Mouse (Mus musculus): ENCODE data around the gene Kdm2a. TPM values are rescaled to one million over a fixed set of nuclear protein-coding genes. Genes with fewer than 3 reads are reported as not detected.

Kdm2a gene
- polyA plus RNA-seq, 1 experiment from 2014 or later, result 47.7 TPM

DNA sequence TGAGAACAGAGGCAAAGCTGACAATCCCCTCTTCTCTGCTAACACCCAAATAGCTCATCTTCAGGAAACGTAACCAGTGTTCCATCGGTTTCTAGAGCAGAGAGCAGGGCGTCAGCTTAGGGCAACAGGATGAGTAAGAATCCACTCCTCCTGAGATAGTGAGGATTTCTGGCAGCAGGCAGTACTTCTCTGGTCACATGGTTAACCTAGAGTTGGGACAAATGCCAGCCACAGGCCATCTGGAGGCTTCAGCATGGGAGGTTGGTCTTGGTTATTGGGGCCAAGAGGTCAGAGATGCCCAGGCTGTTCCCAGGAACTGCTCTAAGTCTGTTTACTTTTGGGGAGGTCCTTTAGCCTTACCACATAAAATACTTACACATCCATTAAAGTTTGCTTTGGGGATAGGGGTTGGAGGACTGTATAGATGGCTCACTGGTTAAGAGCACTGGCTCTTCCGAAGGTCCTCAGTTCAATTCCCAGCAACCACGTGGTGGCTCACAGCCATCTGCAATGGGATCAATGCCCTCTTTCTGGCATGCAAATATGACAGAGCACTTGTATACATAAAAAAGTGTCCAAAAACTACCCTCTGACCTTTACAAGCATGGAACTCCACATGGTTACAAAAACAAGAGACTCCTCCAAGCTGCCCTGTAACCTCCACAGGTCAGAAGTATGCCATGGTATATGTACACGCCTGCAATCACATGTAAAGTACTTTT lies 82.7 kb downstream of the Kdm2a start:
- Histone ChIP-seq H3K9me3 (replicated peaks) (no peaks in the 10 kb centered on the region), H3K4me1 (no peaks in the 10 kb centered on the region), H3K4me3 (no peak overlapping the region), H3K36me3 (peaks cover 60% of the 10 kb centered on the region), H3K27me3 (ENCODE audit: low read depth, poor library complexity, severe bottlenecking) (no peaks in the 10 kb centered on the region), H3K27ac (replicated peaks) (no peak overlapping the region)
- 85% methylated on average over 6 of the region's 6 CpGs for WGBS
- no peak for DNase-seq (ENCODE audit: low spot score)

DNA sequence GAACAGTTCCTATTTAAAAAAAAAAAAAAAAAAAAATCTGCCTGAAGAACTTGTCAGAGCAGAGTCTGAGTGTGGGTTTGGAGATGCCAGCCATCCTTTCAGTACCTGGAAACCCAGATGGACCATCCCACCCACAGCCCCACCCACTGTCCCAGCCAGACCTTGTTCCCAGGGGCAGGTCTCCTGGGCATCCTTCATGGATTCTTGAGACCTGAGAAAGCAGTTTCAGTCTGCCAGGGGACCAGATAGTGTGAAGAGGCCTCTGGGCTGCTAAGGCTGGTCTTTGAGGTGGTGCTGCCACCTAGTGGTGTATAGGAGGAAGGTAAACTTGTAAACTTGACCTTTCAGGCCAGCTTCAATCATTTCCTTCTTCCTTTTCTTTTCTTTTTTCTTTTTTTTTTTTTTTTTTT lies 88.3 kb downstream of the Kdm2a start:
- H3K27me3 ChIP-seq (ENCODE audit: low read depth, poor library complexity, severe bottlenecking), result no peaks in the 10 kb centered on the region
- H3K36me3 ChIP-seq, result peaks cover 9% of the 10 kb centered on the region
- peak; percentile 63 for DNase-seq (ENCODE audit: low spot score)
- no peak overlapping the region for H3K4me3 ChIP-seq
- no peak overlapping the region for H3K27ac ChIP-seq (replicated peaks)
- no peaks in the 10 kb centered on the region for H3K9me3 ChIP-seq (replicated peaks)
- H3K4me1 ChIP-seq, result peaks cover 13% of the 10 kb centered on the region

DNA sequence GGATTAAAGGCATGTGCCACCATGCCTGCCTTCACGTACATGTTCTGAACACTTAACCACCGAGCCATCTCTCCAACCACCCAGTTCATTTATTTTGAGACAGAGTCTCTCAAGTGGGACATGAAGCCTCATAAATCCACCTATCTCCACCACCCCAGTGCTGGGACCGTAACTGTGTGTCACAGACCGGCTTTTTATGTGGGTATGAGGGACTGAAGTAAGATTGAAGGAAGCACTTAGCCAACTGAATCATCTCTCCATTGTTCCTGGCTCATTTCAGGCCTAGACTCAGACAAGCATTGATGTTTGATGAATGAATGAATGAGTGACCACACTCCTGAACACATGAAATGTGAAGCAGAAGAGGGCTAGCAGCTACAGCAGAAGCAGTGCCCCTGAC lies 88.8 kb downstream of the Kdm2a start:
- DNase-seq (ENCODE audit: low spot score), result no peak
- H3K9me3 ChIP-seq (replicated peaks), result no peaks in the 10 kb centered on the region
- H3K4me1 ChIP-seq, result peaks cover 18% of the 10 kb centered on the region
- H3K36me3 ChIP-seq, result peaks cover 9% of the 10 kb centered on the region
- no peak overlapping the region for H3K27ac ChIP-seq (replicated peaks)
- no peaks in the 10 kb centered on the region for H3K27me3 ChIP-seq (ENCODE audit: low read depth, poor library complexity, severe bottlenecking)
- 96% methylated on average over 4 of the region's 4 CpGs for WGBS
- no peak overlapping the region for H3K4me3 ChIP-seq

DNA sequence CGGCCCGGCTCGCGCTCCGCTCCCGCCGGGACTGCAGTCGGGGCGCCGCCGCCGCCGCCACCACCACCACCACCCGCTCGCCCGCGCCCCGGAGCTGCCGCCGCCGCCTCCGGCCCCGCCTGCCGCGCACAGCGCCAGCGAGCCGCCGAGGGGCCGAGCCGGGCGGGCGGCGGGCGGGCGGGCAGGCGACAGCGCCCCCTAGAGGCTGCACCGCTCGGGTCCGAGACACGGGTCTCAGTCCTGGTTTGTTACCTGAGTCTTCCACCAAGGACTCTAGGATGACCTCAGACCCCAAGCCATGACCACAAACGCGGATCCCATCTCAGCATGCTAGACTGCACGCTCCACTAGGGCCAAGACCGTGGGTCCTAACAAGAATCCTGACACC lies 91.9 kb downstream of the Kdm2a start, which contains the start of gene Grk2:
Grk2 (minus strand) TSS at position 33 of the 388 bp plus-strand sequence.
- 13% methylated on average over 46 of the region's 46 CpGs for WGBS
- H3K36me3 ChIP-seq, result no peaks in the 10 kb centered on the region
- H3K27ac ChIP-seq (replicated peaks), result peak within 1 kb of the TSS; percentile 95
- H3K4me3 ChIP-seq, result peak within 1 kb of the TSS; percentile 97
- H3K4me1 ChIP-seq, result peaks cover 49% of the 10 kb centered on the region
- H3K27me3 ChIP-seq (ENCODE audit: low read depth, poor library complexity, severe bottlenecking), result no peaks in the 10 kb centered on the region
- peak; percentile 85 for DNase-seq (ENCODE audit: low spot score)
- no peaks in the 10 kb centered on the region for H3K9me3 ChIP-seq (replicated peaks)

DNA sequence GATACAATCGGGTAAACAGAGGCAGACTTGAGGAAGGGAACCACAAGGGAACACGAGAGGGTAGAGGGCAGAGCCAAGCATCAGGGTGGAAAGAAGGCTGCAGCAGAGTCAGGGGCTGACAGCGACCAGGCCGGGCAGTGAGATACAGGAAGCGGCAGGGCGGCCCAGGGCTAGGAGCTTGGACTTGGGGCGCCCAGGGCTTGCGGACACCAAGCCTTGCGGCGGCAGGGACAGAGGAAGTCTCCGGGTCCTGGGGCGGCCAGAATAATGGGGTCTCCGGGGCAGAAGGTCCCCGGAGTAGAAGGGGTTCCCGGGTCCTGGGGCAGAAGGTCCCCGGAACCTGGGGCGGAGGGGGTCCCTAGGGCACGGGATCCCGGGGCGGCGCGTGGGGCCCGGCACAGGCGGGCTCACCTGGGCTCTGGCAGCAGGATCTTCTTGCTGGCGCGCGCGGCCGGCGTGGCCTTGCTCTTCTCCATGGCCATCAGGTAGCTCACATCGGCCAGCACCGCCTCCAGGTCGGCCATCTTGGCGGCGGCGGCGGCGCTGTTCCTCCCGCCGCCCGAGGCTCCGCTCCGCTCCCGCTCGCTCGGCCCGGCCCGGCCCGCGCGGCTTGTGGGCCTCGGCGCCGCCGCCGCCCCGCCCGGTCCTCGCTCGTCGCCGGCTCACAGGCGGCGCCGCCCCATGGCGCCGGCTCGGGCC lies 92.4 kb downstream of the Kdm2a start:
- peaks cover 54% of the 10 kb centered on the region for H3K4me1 ChIP-seq
- WGBS, result 9% methylated on average over 68 of the region's 68 CpGs
- H3K9me3 ChIP-seq (replicated peaks), result no peaks in the 10 kb centered on the region
- H3K27ac ChIP-seq (replicated peaks), result peak overlapping the region; percentile 95
- no peaks in the 10 kb centered on the region for H3K36me3 ChIP-seq
- peak; percentile 74 for DNase-seq (ENCODE audit: low spot score)
- H3K4me3 ChIP-seq, result peak overlapping the region; percentile 97
- H3K27me3 ChIP-seq (ENCODE audit: low read depth, poor library complexity, severe bottlenecking), result no peaks in the 10 kb centered on the region

DNA sequence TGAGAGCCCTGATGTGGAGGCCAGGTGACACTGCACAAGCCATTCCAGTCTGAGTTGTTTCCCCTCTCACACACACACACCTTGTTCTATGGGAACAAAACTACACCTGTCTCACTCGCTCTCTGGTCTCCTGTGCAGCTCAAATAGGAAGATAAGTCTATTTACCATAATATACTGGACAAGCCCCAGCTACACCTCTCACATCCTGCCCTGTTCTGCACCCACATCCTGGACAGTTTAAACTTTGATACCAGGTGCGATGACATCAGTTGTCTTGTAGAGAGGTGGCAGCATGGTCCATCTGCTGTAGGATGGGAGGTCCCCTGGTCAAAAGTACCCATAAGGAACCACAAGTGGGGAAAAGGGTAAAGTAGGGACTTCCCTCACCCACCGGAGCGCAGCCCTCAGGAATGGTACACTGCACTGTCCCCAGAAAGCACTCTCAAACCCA lies 93.2 kb downstream of the Kdm2a start:
- no peaks in the 10 kb centered on the region for H3K27me3 ChIP-seq (ENCODE audit: low read depth, poor library complexity, severe bottlenecking)
- WGBS, result 62% methylated on average over 4 of the region's 4 CpGs
- H3K9me3 ChIP-seq (replicated peaks), result no peaks in the 10 kb centered on the region
- no peaks in the 10 kb centered on the region for H3K36me3 ChIP-seq
- DNase-seq (ENCODE audit: low spot score), result no peak
- H3K27ac ChIP-seq (replicated peaks), result peak overlapping the region; percentile 95; the same call in 1 of the 2 replicates
- peak overlapping the region; percentile 97 for H3K4me3 ChIP-seq
- H3K4me1 ChIP-seq, result peaks cover 62% of the 10 kb centered on the region

DNA sequence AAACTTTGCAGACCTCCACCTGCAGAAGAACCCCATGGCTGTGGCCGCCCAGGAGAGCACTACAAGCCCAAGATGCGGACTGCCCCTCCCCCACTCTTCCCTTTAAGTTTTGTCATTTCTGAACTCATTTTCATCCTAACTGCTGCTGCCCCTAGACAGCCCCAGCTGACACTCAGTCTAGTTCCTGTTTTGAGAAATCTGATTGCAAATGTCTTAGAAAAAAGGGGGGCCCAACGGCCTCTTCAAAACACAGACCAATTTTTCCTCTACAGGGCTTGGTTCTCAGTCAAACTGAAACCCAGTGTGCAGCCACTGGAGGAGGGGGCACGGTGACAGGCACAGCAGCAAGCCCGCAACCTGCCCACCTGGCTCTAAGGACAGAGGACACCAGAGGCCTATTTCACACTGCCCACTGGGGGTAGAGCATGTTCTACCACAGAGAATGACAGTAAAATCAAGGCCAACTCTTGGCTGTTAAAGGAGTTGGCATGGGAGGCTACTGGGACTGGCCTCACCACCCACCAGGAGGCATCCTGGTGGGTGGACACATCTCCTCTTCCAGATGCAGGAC lies 93.7 kb downstream of the Kdm2a start:
- WGBS, result 83% methylated on average over 5 of the region's 5 CpGs
- no peak for DNase-seq (ENCODE audit: low spot score)
- no peak overlapping the region for H3K27ac ChIP-seq (replicated peaks)
- H3K4me1 ChIP-seq, result peaks cover 63% of the 10 kb centered on the region
- H3K9me3 ChIP-seq (replicated peaks), result no peaks in the 10 kb centered on the region
- no peaks in the 10 kb centered on the region for H3K27me3 ChIP-seq (ENCODE audit: low read depth, poor library complexity, severe bottlenecking)
- no peaks in the 10 kb centered on the region for H3K36me3 ChIP-seq
- H3K4me3 ChIP-seq, result peak overlapping the region; percentile 97

DNA sequence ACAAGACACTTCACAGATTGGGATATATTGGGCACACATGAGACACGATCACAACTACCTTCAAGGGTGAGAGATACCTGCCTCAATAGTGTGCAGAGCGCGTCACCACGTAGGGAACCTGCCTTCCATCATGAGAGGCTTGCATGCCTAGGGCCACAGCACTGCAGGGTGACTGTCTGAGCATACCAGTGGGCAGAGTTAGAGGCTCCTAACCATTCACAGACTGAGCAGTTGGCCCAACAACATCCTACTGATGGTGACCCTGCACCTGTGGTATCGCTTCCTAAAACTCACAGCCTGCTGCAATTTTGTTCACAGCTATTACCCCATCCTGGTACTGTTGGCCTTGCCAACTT lies 94.5 kb downstream of the Kdm2a start:
- Histone ChIP-seq H3K36me3 (no peaks in the 10 kb centered on the region), H3K27ac (replicated peaks) (no peak overlapping the region), H3K4me1 (peaks cover 63% of the 10 kb centered on the region), H3K4me3 (no peak overlapping the region), H3K9me3 (replicated peaks) (no peaks in the 10 kb centered on the region), H3K27me3 (ENCODE audit: low read depth, poor library complexity, severe bottlenecking) (no peaks in the 10 kb centered on the region)
- no peak for DNase-seq (ENCODE audit: low spot score)
- WGBS, result 97% methylated on average over 5 of the region's 5 CpGs

DNA sequence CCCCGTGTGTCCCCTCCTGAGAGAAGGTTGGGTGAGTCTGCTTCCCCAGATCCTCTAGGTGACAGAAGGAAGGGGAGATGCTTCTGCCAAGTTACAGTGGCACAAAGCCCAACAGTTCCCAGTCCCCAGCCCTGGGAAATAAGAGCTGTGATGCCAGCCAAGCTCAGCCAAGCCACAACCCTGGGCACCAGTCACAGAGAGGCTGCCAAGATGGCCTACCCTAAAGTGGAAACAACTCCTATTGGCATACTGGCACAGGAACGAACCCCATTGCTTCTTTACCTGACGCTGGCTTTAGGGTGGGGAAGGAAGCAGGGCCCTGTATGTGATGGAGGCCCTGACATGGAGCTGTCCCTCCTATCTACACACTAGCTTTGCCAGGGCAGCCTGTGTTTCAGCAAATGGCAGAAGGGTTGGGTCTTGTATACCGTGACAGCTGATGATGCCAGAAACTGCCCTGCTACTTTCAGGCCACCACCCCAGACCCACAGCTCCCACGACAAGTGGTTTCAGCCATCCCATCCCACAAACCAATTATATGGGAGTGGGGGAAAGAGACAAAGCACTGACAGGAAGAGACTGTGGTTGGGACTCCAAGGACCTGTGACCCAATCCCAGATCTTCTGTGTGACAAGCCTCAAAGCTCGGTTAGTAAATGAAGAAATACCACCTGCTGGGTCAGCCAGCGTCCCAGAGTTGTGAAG lies 95.0 kb downstream of the Kdm2a start:
- no peaks in the 10 kb centered on the region for H3K27me3 ChIP-seq (ENCODE audit: low read depth, poor library complexity, severe bottlenecking)
- WGBS, result 80% methylated on average over 7 of the region's 7 CpGs
- DNase-seq (ENCODE audit: low spot score), result no peak
- H3K4me1 ChIP-seq, result peaks cover 63% of the 10 kb centered on the region
- H3K27ac ChIP-seq (replicated peaks), result no peak overlapping the region
- peak overlapping the region; percentile 16 for H3K4me3 ChIP-seq
- H3K36me3 ChIP-seq, result peaks cover 2% of the 10 kb centered on the region; the same call in 1 of the 2 replicates
- no peaks in the 10 kb centered on the region for H3K9me3 ChIP-seq (replicated peaks)

DNA sequence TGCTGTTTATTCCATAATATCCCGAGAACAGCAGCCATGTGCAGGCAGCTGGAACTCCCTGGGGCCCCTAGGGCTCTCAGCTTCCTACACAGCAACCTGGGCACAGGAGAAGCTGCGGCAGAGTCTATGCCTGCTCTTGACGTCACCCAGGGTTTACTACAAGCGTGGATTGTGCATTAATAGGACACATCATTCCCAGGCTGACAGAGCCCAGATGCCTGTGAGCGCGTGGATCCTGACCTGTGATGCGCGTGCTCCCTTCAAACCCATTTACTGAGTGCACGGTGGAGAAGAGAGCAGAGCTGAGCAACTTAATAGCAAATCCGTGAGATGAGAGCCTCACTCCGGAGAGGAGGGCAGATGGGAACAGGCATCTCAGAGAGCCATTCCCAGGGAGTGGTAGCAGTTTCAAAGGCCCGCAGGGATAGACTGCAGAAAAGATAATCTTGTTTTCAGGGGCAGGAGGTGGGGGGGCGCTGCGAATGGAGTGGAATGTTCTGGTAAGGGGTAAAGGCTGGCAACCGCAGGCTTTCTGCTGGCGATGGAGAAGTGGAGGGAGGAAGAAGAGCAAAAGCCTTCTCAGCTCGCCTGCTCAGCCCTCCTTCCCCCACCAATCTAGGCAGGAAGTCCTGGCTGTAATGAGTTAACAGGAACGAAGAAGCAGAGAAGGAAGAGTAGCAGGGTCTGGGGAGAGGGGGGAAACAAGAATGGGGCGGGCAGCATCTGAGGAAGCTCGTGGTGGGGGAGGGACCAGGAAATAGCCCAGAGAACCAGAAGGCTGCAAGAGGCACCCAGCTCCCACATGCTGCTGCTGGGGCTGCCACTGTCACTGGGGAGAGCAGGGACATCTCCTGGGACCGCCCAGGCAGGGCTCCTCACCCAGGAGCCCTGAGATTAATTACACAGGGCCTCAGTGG lies 96.1 kb downstream of the Kdm2a start:
- Histone ChIP-seq H3K4me3 (peak overlapping the region; percentile 16), H3K27me3 (ENCODE audit: low read depth, poor library complexity, severe bottlenecking) (no peaks in the 10 kb centered on the region), H3K27ac (replicated peaks) (peak overlapping the region; percentile 57), H3K4me1 (peaks cover 63% of the 10 kb centered on the region), H3K9me3 (replicated peaks) (no peaks in the 10 kb centered on the region), H3K36me3 (peaks cover 6% of the 10 kb centered on the region; the same call in 1 of the 2 replicates)
- 50% methylated on average over 21 of the region's 21 CpGs for WGBS
- no peak for DNase-seq (ENCODE audit: low spot score)

DNA sequence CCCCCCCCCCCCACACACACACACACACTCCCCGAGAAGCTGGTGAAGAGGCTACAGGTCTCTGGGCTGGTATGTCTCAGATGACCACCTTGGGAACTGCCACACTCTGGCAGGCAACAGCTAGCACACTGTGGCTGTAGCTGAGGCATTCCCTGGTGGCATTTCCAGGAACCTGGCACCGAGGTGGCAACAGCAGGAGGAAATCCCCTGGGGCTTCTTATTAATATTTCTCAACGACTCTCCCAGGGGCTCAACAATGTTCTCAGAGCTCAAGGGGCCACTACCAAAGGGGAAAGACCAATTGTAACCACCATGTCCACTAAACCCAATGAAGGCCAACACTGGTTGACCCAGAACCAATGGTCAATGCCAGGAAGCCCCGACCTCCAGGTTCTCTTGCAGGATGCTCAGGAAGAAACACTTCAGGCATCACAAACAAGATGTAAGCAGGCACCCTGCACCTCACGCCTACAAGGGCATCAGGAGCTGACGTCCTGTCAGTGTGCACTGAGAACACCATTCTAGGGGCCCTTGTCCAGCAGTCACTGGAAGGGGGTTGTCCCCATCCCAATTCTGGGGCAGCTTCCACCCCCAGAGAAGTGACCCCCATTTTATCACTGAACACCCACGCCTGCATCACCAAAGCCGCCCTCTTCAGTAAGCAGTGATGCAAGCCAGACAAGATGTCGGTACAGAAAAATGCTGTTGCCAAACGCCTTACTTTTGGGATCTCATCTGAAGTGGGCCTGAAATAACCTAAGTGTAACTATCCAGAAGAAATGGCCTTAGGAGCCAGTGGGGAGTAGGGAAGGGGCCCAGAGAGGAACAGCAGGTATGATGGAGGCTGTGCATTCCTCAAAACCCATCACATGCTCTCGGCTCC lies 97.0 kb downstream of the Kdm2a start:
- WGBS, result 78% methylated on average over 11 of the region's 11 CpGs
- H3K9me3 ChIP-seq (replicated peaks), result no peaks in the 10 kb centered on the region
- peaks cover 13% of the 10 kb centered on the region for H3K36me3 ChIP-seq
- peaks cover 62% of the 10 kb centered on the region for H3K4me1 ChIP-seq
- H3K4me3 ChIP-seq, result peak overlapping the region; percentile 16; the same call in 1 of the 2 replicates
- H3K27ac ChIP-seq (replicated peaks), result peak overlapping the region; percentile 57
- H3K27me3 ChIP-seq (ENCODE audit: low read depth, poor library complexity, severe bottlenecking), result no peaks in the 10 kb centered on the region
- no peak for DNase-seq (ENCODE audit: low spot score)

All from midbrain, embryonic 10.5 days (tissue).